Comparison of ENCODE assay signal across 14 mouse cellular contexts in the genomic region with DNA sequence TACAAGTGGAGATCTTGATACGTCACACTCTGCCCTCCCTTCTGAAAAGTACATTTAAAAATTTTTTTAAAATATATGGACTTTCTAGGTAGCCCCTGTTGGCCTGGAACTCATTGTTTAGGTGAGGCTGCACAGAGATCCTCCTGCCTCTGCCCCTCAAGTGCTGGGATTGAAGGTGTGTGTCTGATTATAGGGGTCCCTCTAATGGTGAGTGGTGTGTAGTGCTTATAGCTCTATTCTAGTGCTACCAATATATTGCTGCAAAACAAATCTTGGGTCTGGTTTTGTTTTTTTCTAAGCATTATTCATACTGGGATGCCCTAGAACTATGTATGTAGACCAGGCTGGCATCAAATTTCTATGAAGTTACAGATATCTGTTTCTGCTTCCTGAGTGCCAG. TPM values are rescaled to one million over a fixed set of nuclear protein-coding genes. Genes with fewer than 3 reads are reported as not detected.
A peak's percentile ranks its signal among the peaks of the same experiment; 100 is the strongest.
DNase-seq lines count a peak whose midpoint lies in the region; ATAC-seq and TF ChIP-seq lines count a peak whose summit lies in the region.
"Had no signal": no experiment of that assay in that cellular context is flagged by ENCODE, and none has a peak within 500 bp of the region (broad histone marks: within the 10 kb centered on the region; RNA-seq: fewer than 3 reads in every experiment).

No protein-coding gene starts in this region.

- no peak for TF ChIP-seq POLR2A in thymus, adult 2 months (IDR thresholded peaks at IDR 0.05; ENCODE audit: control insufficient read depth, extremely low read depth, insufficient read depth, low read length, poor library complexity)

- peak; percentile 52; the same call in 1 of the 2 replicates for ATAC-seq in megakaryocyte progenitor cell, adult 5-6 weeks (replicated peaks; ENCODE audit: poor library complexity)
- no peak for ATAC-seq in hindbrain, embryonic 13.5 days (ENCODE audit: low FRiP score)
- ATAC-seq: intestine, embryonic 16.5 days had no signal

- H3K27ac ChIP-seq in gastrocnemius, adult 2 months: no peak overlapping the region
- no peak overlapping the region for H3K27ac ChIP-seq in layer of hippocampus, adult 2 months
- no peak overlapping the region for H3K27ac ChIP-seq in thymus, adult 2 months (ENCODE audit: control insufficient read depth, insufficient read depth, low read length)
- no peak overlapping the region for H3K27ac ChIP-seq in hindbrain, embryonic 13.5 days
- H3K27ac ChIP-seq: heart, embryonic 13.5 days; limb, embryonic 13.5 days had no signal

- 100% methylated on average over 1 of the region's 1 CpGs for WGBS in thymus, adult 2 months
- 93% methylated on average over 1 of the region's 1 CpGs for WGBS in hindbrain, embryonic 13.5 days

- intact Hi-C loops in gastrocnemius, adult 2 months (cut with DNase I): no loop called here

- H3K27me3 ChIP-seq in thymus, adult 2 months (ENCODE audit: control insufficient read depth, insufficient read depth, low read length): no peaks in the 10 kb centered on the region
- no peaks in the 10 kb centered on the region for H3K27me3 ChIP-seq in hindbrain, embryonic 13.5 days
- H3K27me3 ChIP-seq: heart, embryonic 13.5 days; limb, embryonic 13.5 days had no signal

- no peak overlapping the region for H3K4me2 ChIP-seq in hindbrain, embryonic 13.5 days
- H3K4me2 ChIP-seq: heart, embryonic 13.5 days; limb, embryonic 13.5 days had no signal

- no peak overlapping the region for H3K4me3 ChIP-seq in gastrocnemius, adult 2 months
- H3K4me3 ChIP-seq in layer of hippocampus, adult 2 months: no peak overlapping the region
- no peak overlapping the region for H3K4me3 ChIP-seq in thymus, adult 2 months (ENCODE audit: control insufficient read depth, insufficient read depth, low read length)
- no peak overlapping the region for H3K4me3 ChIP-seq in hindbrain, embryonic 13.5 days
- H3K4me3 ChIP-seq: heart, embryonic 13.5 days; limb, embryonic 13.5 days had no signal

- no peak overlapping the region for H3K9ac ChIP-seq in hindbrain, embryonic 13.5 days
- H3K9ac ChIP-seq: heart, embryonic 13.5 days; limb, embryonic 13.5 days had no signal

- H3K36me3 ChIP-seq in thymus, adult 2 months (ENCODE audit: control insufficient read depth, insufficient read depth, low read length): peaks cover 16% of the 10 kb centered on the region
- peaks cover 30% of the 10 kb centered on the region for H3K36me3 ChIP-seq in hindbrain, embryonic 13.5 days

- no peaks in the 10 kb centered on the region for H3K9me3 ChIP-seq in hindbrain, embryonic 13.5 days
- H3K9me3 ChIP-seq: heart, embryonic 13.5 days; limb, embryonic 13.5 days had no signal

- no peak for DNase-seq in gastrocnemius, adult 2 months
- DNase-seq in gastrocnemius, postnatal 10 days: no peak
- no peak for DNase-seq in layer of hippocampus, adult 2 months (ENCODE audit: low spot score in 2 of 2)
- DNase-seq in layer of hippocampus, adult 9-10 months (ENCODE audit: low spot score): no peak
- DNase-seq in thymus, adult 2 months: peak; percentile 19
- DNase-seq in thymus, postnatal 36 days: no peak
- DNase-seq: cerebellum, postnatal 36 days; gastrocnemius, postnatal 25 days; right cerebral cortex, adult 18-20 months had no signal

- H3K4me1 ChIP-seq in thymus, adult 2 months (replicated peaks; ENCODE audit: control insufficient read depth, insufficient read depth, low read length): no peaks in the 10 kb centered on the region
- peaks cover 8% of the 10 kb centered on the region for H3K4me1 ChIP-seq in hindbrain, embryonic 13.5 days (replicated peaks)
- H3K4me1 ChIP-seq: heart, embryonic 13.5 days; limb, embryonic 13.5 days had no signal

- TF ChIP-seq CTCF in gastrocnemius, adult 2 months (IDR thresholded peaks at IDR 0.05): peak; percentile 44
- peak; percentile 68 for TF ChIP-seq CTCF in layer of hippocampus, adult 2 months (conservative IDR thresholded peaks at IDR 0.05)
- no peak for TF ChIP-seq CTCF in thymus, adult 2 months (IDR thresholded peaks at IDR 0.05; ENCODE audit: borderline replicate concordance, control insufficient read depth, extremely low read depth, insufficient read depth, low read length, poor library complexity)

RNA-seq across cellular contexts. Expression of a gene that starts 9.3 kb away (rescaled TPM):
- total RNA-seq in gastrocnemius, adult 2 months (2021): 10 to 100 TPM; 14.2 to 15.9 TPM
- 10 to 100 TPM; 13.9 to 19.6 TPM for total RNA-seq in gastrocnemius, postnatal 10 days (2021)
- 10 to 100 TPM; 45.0 to 49.7 TPM for total RNA-seq in layer of hippocampus, adult 2 months (2021)
- polyA plus RNA-seq in thymus, adult 2 months (2012; rRNA removed): 25.1 and 26.5 TPM in 2 replicates
- 17.8 and 18.7 TPM in 2 replicates for total RNA-seq in megakaryocyte progenitor cell, adult 5-6 weeks (2015)
- 25.2 and 35.8 TPM in 2 replicates for total RNA-seq in megakaryocyte progenitor cell, adult 5-6 weeks (2017)
- polyA plus RNA-seq in hindbrain, embryonic 13.5 days (2015; fragmentation: Nextera tagmentation; extraction: Ambion mirVana): 13.0 and 13.9 TPM in 2 replicates

RNA-seq across cellular contexts. Expression of a gene that starts 50.7 kb away (rescaled TPM):
- 1 to 10 TPM; 2.7 to 5.2 TPM for total RNA-seq in gastrocnemius, adult 2 months (2021)
- total RNA-seq in gastrocnemius, postnatal 10 days (2021): 1 to 10 TPM; 4.6 to 5.4 TPM
- total RNA-seq in layer of hippocampus, adult 2 months (2021): 100 to 1,000 TPM; 473 to 514 TPM
- 3.2 and 3.5 TPM in 2 replicates for polyA plus RNA-seq in thymus, adult 2 months (2012; rRNA removed)
- 1.1 and 1.5 TPM in 2 replicates for total RNA-seq in megakaryocyte progenitor cell, adult 5-6 weeks (2015)
- total RNA-seq in megakaryocyte progenitor cell, adult 5-6 weeks (2017): 0.54 and 1.0 TPM in 2 replicates
- polyA plus RNA-seq in hindbrain, embryonic 13.5 days (2015; fragmentation: Nextera tagmentation; extraction: Ambion mirVana): 212 and 215 TPM in 2 replicates

Comparison
In these comparisons a context has a peak if more than half of its experiments do, and no peak if none do; other contexts are left out.
1. RNA of a gene that starts 50.7 kb away (total RNA-seq): 473 to 514 TPM in layer of hippocampus, adult 2 months; 4.6 to 5.4 TPM in gastrocnemius, postnatal 10 days, 2.7 to 5.2 TPM in gastrocnemius, adult 2 months and 0.54 to 1.5 TPM in megakaryocyte progenitor cell, adult 5-6 weeks; every median in the first group is over 10 times any median in the second.